ENCODE assay signal across 11 mouse cellular contexts in genomic region chr5:72195442-72195841, GRCm38 (mm10).
"Had no signal": no experiment of that assay in that cellular context is flagged by ENCODE, and none has a peak within 500 bp of the region (broad histone marks: within the 10 kb centered on the region; RNA-seq: fewer than 3 reads in every experiment).

No protein-coding gene starts in this region.

- DNase-seq: retina, postnatal 1 day; right cerebral cortex, postnatal 14 days; right cerebral cortex, postnatal 25 days; right cerebral cortex, postnatal 4 days; spleen, adult 18-20 months; thymus, adult 18-20 months; thymus, adult 2 months; thymus, postnatal 14 days; thymus, postnatal 25 days; thymus, postnatal 36 days; thymus, postnatal 4 days had no signal
